Mouse (Mus musculus) heart, embryonic 10.5 days (tissue): ENCODE measurements around the gene Ufl1. TPM values are rescaled to one million over a fixed set of nuclear protein-coding genes. Genes with fewer than 3 reads are reported as not detected.
"Not testable (repeated sequence)": the region's sequence is repeated elsewhere in the genome, so short reads cannot be mapped to it uniquely, and the experiment has no call there.

Experiments used
- DNase-seq: peaks from one replicate; pipeline ENCODE4 v3.0.0-alpha.2; 2017; ENCODE audit warnings: low spot score
- H3K27ac ChIP-seq: fragments of 300-500 bp; sonication (generic); 2 replicates; pipeline ENCODE4 v1.5.1; 2016; ENCODE audit warnings: mild to moderate bottlenecking
- H3K27me3 ChIP-seq: fragments of 300-500 bp; sonication (generic); 2 replicates; pipeline ENCODE4 v1.6.1; 2016; ENCODE audit warnings: mild to moderate bottlenecking; ENCODE audit not compliant: poor library complexity, insufficient read depth, severe bottlenecking
- H3K36me3 ChIP-seq: fragments of 300-500 bp; sonication (generic); 2 replicates; pipeline ENCODE4 v1.6.1; 2016; ENCODE audit warnings: mild to moderate bottlenecking, moderate library complexity
- H3K4me1 ChIP-seq: fragments of 300-500 bp; sonication (generic); 2 replicates; pipeline ENCODE4 v1.6.1; 2016; ENCODE audit warnings: mild to moderate bottlenecking
- H3K4me3 ChIP-seq: fragments of 300-500 bp; sonication (generic); 2 replicates; pipeline ENCODE4 v1.5.1; 2016; ENCODE audit warnings: mild to moderate bottlenecking, moderate library complexity
- H3K9me3 ChIP-seq: fragments of 300-500 bp; sonication (generic); 2 replicates; pipeline ENCODE4 v1.6.1; 2016; ENCODE audit warnings: mild to moderate bottlenecking, moderate library complexity
- WGBS: fragments of 180-500 bp; shearing (Covaris S2); methylation state at CpG from one replicate; pipeline ENCODE4 v1.1.7; 2016; 5-methylcytosine and 5-hydroxymethylcytosine counted together
- polyA plus RNA-seq: library from polyadenylated mRNA; unstranded; fragments of >200 nt; fragmentation: Nextera tagmentation; extraction: Ambion mirVana; gene quantifications from 2 replicates; pipeline ENCODE4 v1.2.1, GENCODE M21; 2016

Ufl1 gene
- polyA plus RNA-seq = 39.1 and 39.8 TPM in 2 replicates

- peak; percentile 96 for DNase-seq
- Histone ChIP-seq H3K27me3 (no peaks in the 10 kb centered on the region), H3K4me1 (0 out of 2 replicates have a peak, but pooled peaks cover 4% of the 10 kb centered on the region), H3K27ac (peak within 1 kb of the TSS; percentile 99), H3K36me3 (peaks cover 27% of the 10 kb centered on the region), H3K9me3 (no peaks in the 10 kb centered on the region), H3K4me3 (peak within 1 kb of the TSS; percentile 86)
- WGBS = under 1% methylated on average over 30 of the region's 30 CpGs
Measured at GRCm38 (mm10) chr4:25281671-25282038, at the start of gene Ufl1. Gene Ufl1 (minus strand): TSS chr4:25281821.

GRCm38 (mm10) chr4:25325684-25326220 lies 44.1 kb upstream of the Ufl1 start:
- DNase-seq = no peak
- Histone ChIP-seq H3K9me3 (no peaks in the 10 kb centered on the region), H3K4me3 (no peak overlapping the region), H3K27ac (no peak overlapping the region), H3K27me3 (no peaks in the 10 kb centered on the region), H3K4me1 (no peaks in the 10 kb centered on the region), H3K36me3 (no peaks in the 10 kb centered on the region)
- 83% methylated on average over 3 of the region's 3 CpGs for WGBS

- no peaks in the 10 kb centered on the region for H3K27me3 ChIP-seq
- no peaks in the 10 kb centered on the region for H3K36me3 ChIP-seq
- no peak overlapping the region for H3K27ac ChIP-seq
- WGBS = 59% methylated on average over 2 of the region's 2 CpGs
- no peaks in the 10 kb centered on the region for H3K4me1 ChIP-seq
- H3K9me3 ChIP-seq = no peaks in the 10 kb centered on the region
- no peak for DNase-seq
- no peak overlapping the region for H3K4me3 ChIP-seq
Measured at GRCm38 (mm10) chr4:25322631-25323178, 41.1 kb upstream of the Ufl1 start.

GRCm38 (mm10) chr4:25313767-25314166 lies 32.1 kb upstream of the Ufl1 start:
- no peak for DNase-seq
- 75% methylated on average over 3 of the region's 3 CpGs for WGBS
- H3K36me3 ChIP-seq = no peaks in the 10 kb centered on the region
- H3K4me3 ChIP-seq = no peak overlapping the region
- H3K27me3 ChIP-seq = no peaks in the 10 kb centered on the region
- H3K4me1 ChIP-seq = no peaks in the 10 kb centered on the region
- no peak overlapping the region for H3K27ac ChIP-seq
- H3K9me3 ChIP-seq = no peaks in the 10 kb centered on the region

GRCm38 (mm10) chr4:25285002-25285401 lies 3.4 kb upstream of the Ufl1 start:
- 84% methylated on average over 1 of the region's 1 CpGs for WGBS
- not testable (repeated sequence) for H3K27me3 ChIP-seq, H3K9me3 ChIP-seq, H3K4me3 ChIP-seq, H3K27ac ChIP-seq, H3K4me1 ChIP-seq, DNase-seq, H3K36me3 ChIP-seq

- H3K9me3 ChIP-seq = no peaks in the 10 kb centered on the region
- peak overlapping the region; percentile 86 for H3K4me3 ChIP-seq
- H3K27me3 ChIP-seq = no peaks in the 10 kb centered on the region
- WGBS = 3% methylated on average over 28 of the region's 32 CpGs
- 0 out of 2 replicates have a peak, but pooled peaks cover 4% of the 10 kb centered on the region for H3K4me1 ChIP-seq
- H3K36me3 ChIP-seq = peaks cover 32% of the 10 kb centered on the region
- no peak for DNase-seq
- peak overlapping the region; percentile 99 for H3K27ac ChIP-seq
Measured at GRCm38 (mm10) chr4:25280938-25281670, 517 bp downstream of the Ufl1 start.

- Histone ChIP-seq H3K9me3 (no peaks in the 10 kb centered on the region), H3K27ac (no peak overlapping the region), H3K4me1 (no peaks in the 10 kb centered on the region), H3K36me3 (peaks cover 79% of the 10 kb centered on the region), H3K4me3 (no peak overlapping the region), H3K27me3 (no peaks in the 10 kb centered on the region)
- WGBS = 77% methylated on average over 7 of the region's 7 CpGs
- no peak for DNase-seq
Measured at GRCm38 (mm10) chr4:25272861-25273627, 8.6 kb downstream of the Ufl1 start.

GRCm38 (mm10) chr4:25271926-25272325 lies 9.7 kb downstream of the Ufl1 start:
- no peaks in the 10 kb centered on the region for H3K9me3 ChIP-seq
- H3K4me1 ChIP-seq = no peaks in the 10 kb centered on the region
- WGBS = 88% methylated on average over 1 of the region's 1 CpGs
- H3K27me3 ChIP-seq = no peaks in the 10 kb centered on the region
- H3K36me3 ChIP-seq = peaks cover 79% of the 10 kb centered on the region
- H3K27ac ChIP-seq = no peak overlapping the region
- no peak for DNase-seq
- H3K4me3 ChIP-seq = no peak overlapping the region

- no peaks in the 10 kb centered on the region for H3K4me1 ChIP-seq
- H3K27ac ChIP-seq = no peak overlapping the region
- peaks cover 83% of the 10 kb centered on the region for H3K36me3 ChIP-seq
- WGBS = 63% methylated on average over 3 of the region's 3 CpGs
- no peak overlapping the region for H3K4me3 ChIP-seq
- DNase-seq = no peak
- H3K27me3 ChIP-seq = no peaks in the 10 kb centered on the region
- no peaks in the 10 kb centered on the region for H3K9me3 ChIP-seq
Measured at GRCm38 (mm10) chr4:25267144-25267543, 14.5 kb downstream of the Ufl1 start.

GRCm38 (mm10) chr4:25257822-25258398 lies 23.7 kb downstream of the Ufl1 start:
- no peaks in the 10 kb centered on the region for H3K9me3 ChIP-seq
- 85% methylated on average over 7 of the region's 7 CpGs for WGBS
- no peaks in the 10 kb centered on the region for H3K27me3 ChIP-seq
- H3K36me3 ChIP-seq = peaks cover 46% of the 10 kb centered on the region
- no peak overlapping the region for H3K4me3 ChIP-seq
- no peaks in the 10 kb centered on the region for H3K4me1 ChIP-seq
- no peak overlapping the region for H3K27ac ChIP-seq
- no peak for DNase-seq

- Histone ChIP-seq H3K4me3 (no peak within 1 kb of the TSS), H3K9me3 (no peaks in the 10 kb centered on the region), H3K27ac (no peak within 1 kb of the TSS), H3K36me3 (peaks cover under 1% of the 10 kb centered on the region; the same call in 1 of the 2 replicates), H3K4me1 (no peaks in the 10 kb centered on the region), H3K27me3 (no peaks in the 10 kb centered on the region)
- 83% methylated on average over 3 of the region's 3 CpGs for WGBS
- no peak for DNase-seq
Measured at GRCm38 (mm10) chr4:25242776-25243175, 38.8 kb downstream of the Ufl1 start, which contains the start of gene Fhl5. Gene Fhl5 (minus strand): TSS chr4:25242876.

- WGBS = 96% methylated on average over 1 of the region's 1 CpGs
- not testable (repeated sequence) for H3K27me3 ChIP-seq, H3K9me3 ChIP-seq, H3K27ac ChIP-seq, DNase-seq, H3K36me3 ChIP-seq, H3K4me3 ChIP-seq, H3K4me1 ChIP-seq
Measured at GRCm38 (mm10) chr4:25235663-25236062, 46.0 kb downstream of the Ufl1 start.
